Mouse (Mus musculus) stomach, embryonic 16.5 days (tissue): ENCODE data around the gene Eng. TPM values are rescaled to one million over a fixed set of nuclear protein-coding genes. Genes with fewer than 3 reads are reported as not detected.

Experiments used
- ATAC-seq: fragments of 200-750 bp; cut with Nextera tagmentation; 2 replicates; pipeline ENCODE4 v1.8.0; 2017; ENCODE audit warnings: moderate number of reproducible peaks, moderate TSS enrichment; ENCODE audit not compliant: insufficient read depth, low FRiP score
- H3K27ac ChIP-seq: fragments of 300-500 bp; sonication (generic); 2 replicates; pipeline ENCODE4 v1.5.1; 2014; ENCODE audit warnings: low read length
- H3K27me3 ChIP-seq: fragments of 300-500 bp; sonication (generic); 2 replicates; pipeline ENCODE4 v1.6.1; 2014; ENCODE audit warnings: low read length, control low read depth, mixed read lengths; ENCODE audit not compliant: control insufficient read depth, insufficient read depth
- H3K36me3 ChIP-seq: fragments of 300-500 bp; sonication (generic); 2 replicates; pipeline ENCODE4 v1.6.1; 2014; ENCODE audit warnings: low read length; ENCODE audit not compliant: control insufficient read depth, insufficient read depth
- H3K4me1 ChIP-seq: fragments of 300-500 bp; sonication (generic); 2 replicates; pipeline ENCODE4 v1.6.1; 2014; ENCODE audit warnings: low read length, control low read depth, mixed read lengths; ENCODE audit not compliant: control insufficient read depth, insufficient read depth
- H3K4me2 ChIP-seq: fragments of 300-500 bp; sonication (generic); 2 replicates; pipeline ENCODE4 v1.6.1; 2014; ENCODE audit warnings: low read depth, low read length, mixed read lengths
- H3K4me3 ChIP-seq: fragments of 300-500 bp; sonication (generic); replicated peaks from 2 replicates; pipeline ENCODE4 v1.5.1; 2014; ENCODE audit warnings: mild to moderate bottlenecking, low read length
- H3K9ac ChIP-seq: fragments of 300-500 bp; sonication (generic); 2 replicates; pipeline ENCODE4 v1.6.1; 2014; ENCODE audit warnings: low read length
- H3K9me3 ChIP-seq: fragments of 300-500 bp; sonication (generic); replicated peaks from 2 replicates; pipeline ENCODE4 v1.6.1; 2016; ENCODE audit warnings: low read length, control low read depth; ENCODE audit not compliant: control insufficient read depth
- WGBS: fragments of 180-500 bp; shearing (Covaris S2); extraction: QIAGEN DNeasy Blood & Tissue Kit; methylation state at CpG from one replicate; pipeline ENCODE4 v1.1.7; 2014; 5-methylcytosine and 5-hydroxymethylcytosine counted together
- polyA plus RNA-seq: library from polyadenylated mRNA; unstranded; fragments of >200 nt; fragmentation: Nextera tagmentation; extraction: Ambion mirVana; gene quantifications from 2 replicates; pipeline ENCODE4 v1.2.1, GENCODE M21; 2015

Gene Eng
- polyA plus RNA-seq, 1 experiment from 2014 or later, result 64.5 TPM

DNA sequence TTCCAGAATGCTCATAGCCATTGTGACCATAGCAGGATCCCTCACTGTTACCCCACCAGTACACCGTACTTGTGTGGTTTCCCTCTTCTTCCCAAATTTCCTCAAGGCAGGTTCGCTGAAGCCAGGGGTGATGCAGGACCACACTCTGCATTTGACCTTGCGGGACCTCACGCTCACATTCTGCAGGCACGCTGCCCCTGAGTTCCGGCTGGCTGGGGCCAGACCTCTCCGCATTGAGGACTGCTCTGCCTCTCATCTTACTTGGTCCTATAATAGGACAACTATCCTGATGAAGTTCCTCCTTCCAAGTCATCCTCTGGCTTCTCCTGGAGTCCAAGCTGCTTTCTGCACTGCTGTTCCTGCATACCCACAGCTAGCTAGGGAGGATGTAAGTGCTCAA, 9.8 kb upstream of the Eng start:
- Histone ChIP-seq H3K27me3 (no peaks in the 10 kb centered on the region), H3K4me1 (peaks cover 11% of the 10 kb centered on the region), H3K36me3 (no peaks in the 10 kb centered on the region), H3K4me2 (no peak overlapping the region), H3K9me3 (no peaks in the 10 kb centered on the region), H3K9ac (no peak overlapping the region), H3K27ac (no peak overlapping the region; the same call in 1 of the 2 replicates), H3K4me3 (no peak overlapping the region)
- WGBS, result 88% methylated on average over 7 of the region's 7 CpGs
- ATAC-seq, result no peak

GRCm38 (mm10) chr2:32637778-32638281, 8.6 kb upstream of the Eng start:
- H3K4me2 ChIP-seq, result no peak overlapping the region
- ATAC-seq, result peak; percentile 57; the same call in 1 of the 2 replicates

GRCm38 (mm10) chr2:32639632-32640031, 6.8 kb upstream of the Eng start:
- H3K27me3 ChIP-seq, result no peaks in the 10 kb centered on the region
- no peaks in the 10 kb centered on the region for H3K36me3 ChIP-seq
- H3K9me3 ChIP-seq, result no peaks in the 10 kb centered on the region
- H3K4me1 ChIP-seq, result peaks cover 18% of the 10 kb centered on the region
- no peak overlapping the region for H3K9ac ChIP-seq
- no peak overlapping the region for H3K27ac ChIP-seq
- no peak overlapping the region for H3K4me3 ChIP-seq
- WGBS, result 55% methylated on average over 1 of the region's 1 CpGs
- ATAC-seq, result no peak
- no peak overlapping the region for H3K4me2 ChIP-seq

More at GRCm38 (mm10) chr2:32637778-32638281, 8.6 kb upstream of the Eng start:
- H3K36me3 ChIP-seq, result no peaks in the 10 kb centered on the region
- no peaks in the 10 kb centered on the region for H3K9me3 ChIP-seq
- H3K9ac ChIP-seq, result peak overlapping the region; percentile 42; the same call in 1 of the 2 replicates
- peak overlapping the region; percentile 32 for H3K27ac ChIP-seq
- no peaks in the 10 kb centered on the region for H3K27me3 ChIP-seq
- 23% methylated on average over 11 of the region's 11 CpGs for WGBS
- peaks cover 16% of the 10 kb centered on the region for H3K4me1 ChIP-seq
- H3K4me3 ChIP-seq, result no peak overlapping the region

DNA sequence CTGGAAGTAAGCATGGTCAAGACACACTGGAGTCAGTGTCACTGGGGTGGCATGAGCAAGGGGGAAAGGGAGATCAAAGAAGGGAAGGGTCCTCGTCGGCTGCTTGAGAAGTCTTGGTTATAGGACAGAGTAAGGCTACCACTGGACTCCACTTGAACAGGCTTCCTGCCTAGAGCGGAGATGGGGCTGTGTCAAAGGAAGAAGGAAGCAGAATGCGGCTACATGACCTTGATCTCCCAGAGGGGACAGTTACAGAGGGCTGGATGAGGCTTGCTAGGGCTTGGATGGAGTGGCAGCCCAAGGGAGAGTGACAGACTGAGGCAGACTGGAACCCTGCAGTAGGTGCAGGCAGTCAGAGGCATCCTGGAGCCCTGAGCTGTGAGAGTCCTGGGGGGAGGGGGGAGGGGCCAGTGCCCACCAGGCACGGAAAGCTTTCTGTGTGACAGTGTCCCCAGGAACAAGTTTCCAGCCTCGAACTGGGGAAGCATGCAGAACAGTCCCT, 5.8 kb upstream of the Eng start:
- no peaks in the 10 kb centered on the region for H3K27me3 ChIP-seq
- no peak overlapping the region; the same call in 1 of the 2 replicates for H3K9ac ChIP-seq
- H3K27ac ChIP-seq, result no peak overlapping the region; the same call in 1 of the 2 replicates
- no peaks in the 10 kb centered on the region for H3K9me3 ChIP-seq
- H3K4me1 ChIP-seq, result peaks cover 22% of the 10 kb centered on the region
- no peak overlapping the region for H3K4me3 ChIP-seq
- ATAC-seq, result no peak
- H3K36me3 ChIP-seq, result no peaks in the 10 kb centered on the region
- H3K4me2 ChIP-seq, result no peak overlapping the region
- WGBS, result 59% methylated on average over 6 of the region's 6 CpGs

- no peak for ATAC-seq
- H3K4me3 ChIP-seq, result no peak overlapping the region
- H3K9ac ChIP-seq, result no peak overlapping the region
- H3K4me2 ChIP-seq, result no peak overlapping the region
- H3K27me3 ChIP-seq, result no peaks in the 10 kb centered on the region
- H3K9me3 ChIP-seq, result no peaks in the 10 kb centered on the region
- peaks cover 33% of the 10 kb centered on the region for H3K4me1 ChIP-seq
- H3K36me3 ChIP-seq, result no peaks in the 10 kb centered on the region
- H3K27ac ChIP-seq, result no peak overlapping the region
- WGBS, result 81% methylated on average over 5 of the region's 5 CpGs
Observed at GRCm38 (mm10) chr2:32641810-32642209, 4.6 kb upstream of the Eng start.

- Histone ChIP-seq H3K4me1 (peaks cover 32% of the 10 kb centered on the region), H3K27me3 (no peaks in the 10 kb centered on the region), H3K9me3 (no peaks in the 10 kb centered on the region), H3K36me3 (no peaks in the 10 kb centered on the region), H3K4me2 (no peak overlapping the region), H3K9ac (no peak overlapping the region), H3K4me3 (no peak overlapping the region), H3K27ac (peak overlapping the region; percentile 27; the same call in 1 of the 2 replicates)
- 0 out of 2 replicates have a peak, but pooled peaks have one; percentile 8 for ATAC-seq
- 56% methylated on average over 7 of the region's 7 CpGs for WGBS
Observed at GRCm38 (mm10) chr2:32642813-32643212, 3.6 kb upstream of the Eng start.

DNA sequence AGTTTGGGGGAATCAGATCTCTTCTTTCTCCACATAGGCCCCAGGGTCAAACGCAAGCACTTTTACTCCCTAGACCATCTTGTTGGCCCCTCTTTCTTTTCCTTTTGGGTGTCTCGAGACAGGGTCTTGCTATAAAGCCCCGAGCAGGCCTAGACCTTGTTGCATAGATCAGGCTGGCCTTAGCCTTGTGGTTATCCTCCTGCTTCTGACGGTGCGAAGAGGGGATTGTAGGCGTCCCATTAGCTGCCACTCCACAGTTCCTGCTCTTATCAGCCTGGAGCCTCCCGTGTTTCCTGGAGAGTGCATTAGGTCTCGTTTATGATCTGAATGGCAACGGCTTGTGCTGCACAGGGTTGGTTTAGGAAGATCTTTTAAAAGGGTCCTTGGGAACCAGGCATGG, 2.3 kb upstream of the Eng start:
- Histone ChIP-seq H3K27ac (no peak overlapping the region; the same call in 1 of the 2 replicates), H3K27me3 (no peaks in the 10 kb centered on the region), H3K4me2 (no peak overlapping the region), H3K36me3 (no peaks in the 10 kb centered on the region), H3K9me3 (no peaks in the 10 kb centered on the region), H3K9ac (no peak overlapping the region), H3K4me3 (no peak overlapping the region), H3K4me1 (peaks cover 27% of the 10 kb centered on the region)
- WGBS, result 68% methylated on average over 9 of the region's 9 CpGs
- ATAC-seq, result no peak

DNA sequence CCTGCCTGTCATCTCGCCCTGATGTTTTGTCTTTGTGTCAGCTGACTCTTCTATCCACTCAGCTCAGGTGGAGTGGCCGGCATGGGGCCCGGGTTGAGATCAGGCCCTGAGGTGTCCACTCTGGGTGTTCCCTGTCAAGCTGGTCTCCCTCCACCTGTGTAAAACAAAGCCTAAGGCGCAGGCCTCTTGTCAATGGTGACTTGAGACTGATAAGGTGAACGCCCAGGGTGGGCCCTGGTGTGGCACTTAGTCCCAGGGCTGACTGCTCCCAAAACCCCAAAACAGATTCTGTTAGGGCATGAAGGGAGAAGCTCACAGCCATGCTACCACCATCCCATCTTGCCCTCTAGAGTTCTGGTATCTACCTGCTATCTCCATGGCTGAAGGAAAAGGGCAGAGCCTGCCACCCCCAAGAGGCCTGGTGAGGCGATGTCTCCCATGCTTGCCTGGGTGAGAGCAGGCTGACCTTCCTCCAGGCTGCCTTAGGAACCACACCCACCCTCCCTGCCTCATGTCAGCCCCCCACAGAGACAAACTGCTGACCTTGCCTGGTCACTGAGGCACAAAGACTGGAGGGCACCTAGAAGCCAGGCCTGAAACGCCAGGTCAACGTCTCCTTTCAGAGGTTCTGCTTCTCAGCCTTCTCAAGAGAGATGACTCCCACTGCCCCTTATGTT, 1.5 kb upstream of the Eng start:
- no peak overlapping the region for H3K9ac ChIP-seq

GRCm38 (mm10) chr2:32645647-32646046, 748 bp upstream of the Eng start:
- Histone ChIP-seq H3K36me3 (no peaks in the 10 kb centered on the region), H3K9me3 (no peaks in the 10 kb centered on the region), H3K27me3 (no peaks in the 10 kb centered on the region), H3K4me1 (peaks cover 27% of the 10 kb centered on the region), H3K27ac (peak overlapping the region; percentile 84), H3K4me2 (0 out of 2 replicates have a peak overlapping the region, but pooled peaks have one; percentile 52), H3K9ac (no peak overlapping the region), H3K4me3 (no peak overlapping the region)
- no peak for ATAC-seq
- WGBS, result 63% methylated on average over 3 of the region's 3 CpGs

More for the DNA sequence above, 1.5 kb upstream of the Eng start:
- Histone ChIP-seq H3K27me3 (no peaks in the 10 kb centered on the region), H3K4me1 (peaks cover 27% of the 10 kb centered on the region), H3K9me3 (no peaks in the 10 kb centered on the region), H3K4me2 (no peak overlapping the region), H3K36me3 (no peaks in the 10 kb centered on the region), H3K4me3 (no peak overlapping the region), H3K27ac (no peak overlapping the region)
- WGBS, result 73% methylated on average over 8 of the region's 8 CpGs
- no peak for ATAC-seq
